Mouse (Mus musculus): Measurements from ENCODE around the gene Itga2.

GRCm38 (mm10) chr13:114910629-114911028 is 21.3 kb downstream of the Itga2 start:
- TF ChIP-seq CTCF (IDR thresholded peaks at IDR 0.05; ENCODE audit: borderline replicate concordance, extremely low read depth, insufficient read depth, insufficient read length) (no peak), POLR2A (IDR thresholded peaks at IDR 0.05; ENCODE audit: borderline replicate concordance, extremely low read depth, insufficient read depth, insufficient read length, poor library complexity, severe bottlenecking) (no peak)

All from brain, embryonic 14.5 days (tissue).